Mouse (Mus musculus) embryonic facial prominence, embryonic 15.5 days (tissue): ENCODE results near the gene Phldb2. TPM values are rescaled to one million over a fixed set of nuclear protein-coding genes. Genes with fewer than 3 reads are reported as not detected.

Source experiments
- polyA plus RNA-seq: library from polyadenylated mRNA; unstranded; fragments of >200 nt; fragmentation: Nextera tagmentation; extraction: Ambion mirVana; gene quantifications from 2 replicates; pipeline ENCODE4 v1.2.1, GENCODE M21; 2015

Gene Phldb2
- polyA plus RNA-seq, 1 experiment from 2014 or later, result 42.1 TPM

Other genes starting within 250 kb of the Phldb2 start
- gene Tagln3, start 229.0 kb downstream of the Phldb2 start, polyA plus RNA-seq, result 8.9 and 10.3 TPM in 2 replicates
- 32.4 and 33.2 TPM in 2 replicates for gene Abhd10, start 210.6 kb downstream of the Phldb2 start, polyA plus RNA-seq
- 1.4 TPM in 2 replicates for gene Plcxd2, start 56.6 kb upstream of the Phldb2 start, polyA plus RNA-seq
- gene Cd96, start 166.7 kb upstream of the Phldb2 start, polyA plus RNA-seq, result 0.09 and 0.21 TPM in 2 replicates
- 2.7 and 5.0 TPM in 2 replicates for gene Gm4737, start 201.5 kb upstream of the Phldb2 start, polyA plus RNA-seq